Mouse (Mus musculus) liver, embryonic 16.5 days (tissue): ENCODE measurements around the gene Gdf10. TPM values are rescaled to one million over a fixed set of nuclear protein-coding genes. Genes with fewer than 3 reads are reported as not detected.

Experiments
- ATAC-seq: fragments of 200-750 bp; cut with Nextera tagmentation; 2 replicates; pipeline ENCODE4 v1.8.0; 2017; ENCODE audit warnings: low read depth, mild to moderate bottlenecking, moderate number of reproducible peaks, moderate library complexity
- H3K27ac ChIP-seq: fragments of 300-500 bp; sonication (generic); 2 replicates; pipeline ENCODE4 v1.5.1; 2014; ENCODE audit warnings: mild to moderate bottlenecking, low read length
- H3K27me3 ChIP-seq: fragments of 300-500 bp; sonication (generic); 2 replicates; pipeline ENCODE4 v1.6.1; 2014; ENCODE audit warnings: low read depth, low read length, mixed read lengths; ENCODE audit not compliant: control insufficient read depth, insufficient read depth
- H3K36me3 ChIP-seq: fragments of 300-500 bp; sonication (generic); 2 replicates; pipeline ENCODE4 v1.6.1; 2014; ENCODE audit warnings: mild to moderate bottlenecking; ENCODE audit not compliant: control insufficient read depth, insufficient read depth
- H3K4me1 ChIP-seq: fragments of 300-500 bp; sonication (generic); 2 replicates; pipeline ENCODE4 v1.6.1; 2014; ENCODE audit warnings: low read depth, low read length, mixed read lengths; ENCODE audit not compliant: control insufficient read depth
- H3K4me2 ChIP-seq: fragments of 300-500 bp; sonication (generic); 2 replicates; pipeline ENCODE4 v1.6.1; 2014; ENCODE audit warnings: low read depth, low read length, mixed read lengths
- H3K4me3 ChIP-seq: fragments of 300-500 bp; sonication (generic); 2 replicates; pipeline ENCODE4 v1.5.1; 2014; ENCODE audit warnings: low read depth, mild to moderate bottlenecking, low read length
- H3K9ac ChIP-seq: fragments of 300-500 bp; sonication (generic); 2 replicates; pipeline ENCODE4 v1.6.1; 2014; ENCODE audit warnings: low read depth, low read length
- H3K9me3 ChIP-seq: fragments of 300-500 bp; sonication (generic); replicated peaks from 2 replicates; pipeline ENCODE4 v1.6.1; 2016; ENCODE audit warnings: low read length; ENCODE audit not compliant: control insufficient read depth
- WGBS: fragments of 180-500 bp; shearing (Covaris S2); extraction: QIAGEN DNeasy Blood & Tissue Kit; methylation state at CpG from one replicate; pipeline ENCODE4 v1.1.7; 2014; ENCODE audit not compliant: insufficient replicate concordance; 5-methylcytosine and 5-hydroxymethylcytosine counted together
- polyA plus RNA-seq: library from polyadenylated mRNA; unstranded; fragments of >200 nt; fragmentation: Nextera tagmentation; extraction: Ambion mirVana; gene quantifications from 2 replicates; pipeline ENCODE4 v1.2.1, GENCODE M21; 2015

Gene Gdf10
- polyA plus RNA-seq, 1 experiment from 2014 or later, result 6.3 TPM

DNA sequence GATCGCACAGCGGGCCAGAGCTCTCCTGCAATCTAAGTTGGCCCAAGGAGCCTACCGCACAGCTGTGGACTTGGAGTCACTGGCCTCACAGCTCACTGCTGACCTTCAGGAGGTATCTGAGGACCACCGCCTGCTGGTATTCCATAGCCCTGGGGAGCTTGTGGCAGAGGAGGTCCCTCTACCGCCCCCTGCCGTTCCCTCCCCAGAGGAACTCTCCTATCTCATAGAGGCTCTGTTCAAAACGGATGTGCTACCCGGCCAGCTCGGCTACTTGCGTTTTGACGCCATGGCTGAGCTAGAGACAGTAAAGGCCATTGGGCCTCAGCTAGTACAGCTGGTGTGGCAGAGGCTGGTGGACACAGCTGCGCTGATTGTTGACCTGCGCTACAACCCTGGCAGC is 32.7 kb downstream of the Gdf10 start:
- H3K27ac ChIP-seq, result no peak overlapping the region
- no peak for ATAC-seq
- H3K27me3 ChIP-seq, result no peaks in the 10 kb centered on the region
- H3K36me3 ChIP-seq, result no peaks in the 10 kb centered on the region
- no peaks in the 10 kb centered on the region for H3K9me3 ChIP-seq
- 59% methylated on average over 13 of the region's 13 CpGs for WGBS
- no peak overlapping the region for H3K9ac ChIP-seq
- H3K4me2 ChIP-seq, result no peak overlapping the region
- H3K4me1 ChIP-seq, result no peaks in the 10 kb centered on the region
- no peak overlapping the region for H3K4me3 ChIP-seq

DNA sequence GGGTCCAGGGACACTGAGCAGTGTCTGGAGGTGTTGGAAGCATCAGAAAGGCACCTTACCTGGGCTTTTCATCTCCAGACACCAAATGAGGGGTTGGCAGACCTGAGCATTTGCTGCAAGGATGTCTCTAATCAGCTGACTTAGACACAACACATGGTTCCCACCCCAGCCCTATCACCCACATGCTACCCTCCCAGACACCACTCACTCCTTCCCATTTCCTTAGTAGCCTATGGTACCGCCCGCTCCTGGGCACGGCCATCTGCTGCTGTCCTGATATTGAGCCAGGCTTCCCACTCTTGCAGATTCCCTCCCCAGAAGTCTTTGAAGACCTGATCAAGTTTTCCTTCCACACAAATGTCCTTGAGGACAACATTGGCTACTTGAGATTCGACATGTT is 34.8 kb downstream of the Gdf10 start:
- WGBS, result 68% methylated on average over 4 of the region's 4 CpGs

DNA sequence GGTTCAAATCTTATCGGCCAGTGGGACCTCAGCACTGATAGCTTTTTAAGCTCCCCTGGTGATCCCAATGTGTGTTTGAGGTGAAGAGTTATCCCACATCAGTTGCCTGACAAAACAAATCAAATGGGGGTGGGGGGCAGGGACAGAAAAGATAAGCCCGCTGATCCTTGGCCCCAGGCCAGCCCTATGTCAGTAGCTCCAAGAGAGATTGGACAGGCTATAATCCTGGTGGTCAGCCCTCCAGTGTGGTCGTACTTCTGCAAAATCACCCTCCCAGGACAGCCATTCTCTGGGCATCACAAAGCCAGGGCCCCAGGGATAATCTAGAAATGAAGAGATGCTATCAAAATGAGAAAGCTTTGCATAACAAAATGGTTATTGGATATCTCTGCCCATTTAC is 35.5 kb downstream of the Gdf10 start:
- no peaks in the 10 kb centered on the region for H3K27me3 ChIP-seq
- no peak overlapping the region for H3K4me2 ChIP-seq
- no peak for ATAC-seq
- H3K4me3 ChIP-seq, result no peak overlapping the region
- no peaks in the 10 kb centered on the region for H3K9me3 ChIP-seq
- no peaks in the 10 kb centered on the region for H3K36me3 ChIP-seq
- 42% methylated on average over 3 of the region's 3 CpGs for WGBS
- H3K9ac ChIP-seq, result no peak overlapping the region
- H3K27ac ChIP-seq, result no peak overlapping the region
- H3K4me1 ChIP-seq, result no peaks in the 10 kb centered on the region

More for the DNA sequence above, 34.8 kb downstream of the Gdf10 start:
- Histone ChIP-seq H3K4me2 (no peak overlapping the region), H3K4me1 (no peaks in the 10 kb centered on the region), H3K9me3 (no peaks in the 10 kb centered on the region), H3K36me3 (no peaks in the 10 kb centered on the region), H3K9ac (no peak overlapping the region), H3K27me3 (no peaks in the 10 kb centered on the region), H3K4me3 (no peak overlapping the region), H3K27ac (no peak overlapping the region)
- no peak for ATAC-seq

DNA sequence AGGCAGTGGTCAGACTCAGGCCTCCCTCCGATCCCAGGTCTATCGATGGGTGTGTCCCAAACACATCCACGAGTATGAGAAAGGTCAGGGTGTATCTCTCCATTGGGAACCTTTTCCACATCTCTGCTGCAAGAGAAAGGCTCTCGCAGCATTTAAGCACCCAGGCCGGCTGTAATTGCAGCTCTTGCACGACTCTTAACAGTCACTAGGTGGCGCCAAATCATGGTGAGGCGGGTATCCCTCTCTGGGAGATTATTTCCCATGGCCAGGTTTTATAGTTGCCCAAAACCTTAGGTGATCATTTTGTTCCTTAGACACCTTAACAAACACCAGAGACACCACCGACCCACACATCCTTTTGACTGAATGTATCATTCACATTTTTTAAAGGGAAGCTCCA is 36.0 kb downstream of the Gdf10 start:
- Histone ChIP-seq H3K4me2 (no peak overlapping the region), H3K9me3 (no peaks in the 10 kb centered on the region), H3K4me1 (no peaks in the 10 kb centered on the region), H3K27ac (no peak overlapping the region), H3K4me3 (no peak overlapping the region), H3K27me3 (no peaks in the 10 kb centered on the region), H3K9ac (no peak overlapping the region), H3K36me3 (no peaks in the 10 kb centered on the region)
- ATAC-seq, result no peak
- WGBS, result 11% methylated on average over 9 of the region's 9 CpGs

DNA sequence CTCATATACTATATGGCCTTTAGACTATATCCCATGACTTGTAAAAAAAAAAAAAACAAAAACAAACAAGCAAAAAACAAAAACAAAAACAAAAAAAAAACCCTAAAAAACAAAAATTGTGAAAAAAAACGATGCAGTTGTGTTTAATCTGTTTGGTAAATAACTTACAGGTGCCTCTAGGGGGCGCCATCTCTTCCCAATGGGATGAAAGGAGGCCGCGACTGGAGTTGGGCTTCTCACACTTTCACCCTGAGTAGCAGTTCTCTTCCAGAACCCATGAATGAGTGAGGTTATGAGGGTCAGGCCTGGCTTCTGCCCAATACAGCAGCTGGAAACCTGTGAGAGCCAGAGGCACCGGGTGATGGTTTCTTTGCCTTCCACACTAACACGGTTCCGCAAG is 42.3 kb downstream of the Gdf10 start:
- no peaks in the 10 kb centered on the region for H3K27me3 ChIP-seq
- H3K9ac ChIP-seq, result no peak overlapping the region
- no peak for ATAC-seq
- no peak overlapping the region for H3K4me3 ChIP-seq
- H3K27ac ChIP-seq, result no peak overlapping the region
- no peak overlapping the region for H3K4me2 ChIP-seq
- H3K36me3 ChIP-seq, result no peaks in the 10 kb centered on the region
- no peaks in the 10 kb centered on the region for H3K9me3 ChIP-seq
- no peaks in the 10 kb centered on the region for H3K4me1 ChIP-seq
- WGBS, result 63% methylated on average over 7 of the region's 7 CpGs

DNA sequence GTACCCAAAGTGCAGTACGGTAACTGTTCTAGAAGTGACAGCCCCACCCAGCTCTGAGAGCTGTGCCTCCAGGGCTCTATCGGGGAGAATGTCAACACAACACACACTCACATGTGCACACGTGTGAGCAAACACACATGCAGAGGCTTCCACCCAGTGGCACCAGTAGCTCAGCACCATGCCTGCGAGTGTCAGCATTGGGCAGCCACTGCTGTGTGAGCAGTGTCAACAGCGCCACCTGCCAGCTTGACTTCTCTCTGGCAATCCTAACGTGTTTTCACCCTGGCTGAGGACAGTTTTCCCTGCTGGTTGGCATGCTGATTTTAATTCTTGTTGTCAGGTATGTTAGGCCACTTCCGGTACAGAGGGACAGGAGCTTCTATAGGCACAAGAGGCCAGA is 49.3 kb downstream of the Gdf10 start:
- 46% methylated on average over 7 of the region's 7 CpGs for WGBS
- Histone ChIP-seq H3K4me1 (no peaks in the 10 kb centered on the region), H3K27me3 (no peaks in the 10 kb centered on the region; the same call in 1 of the 2 replicates), H3K4me3 (no peak overlapping the region), H3K9ac (no peak overlapping the region), H3K9me3 (no peaks in the 10 kb centered on the region), H3K36me3 (no peaks in the 10 kb centered on the region), H3K27ac (no peak overlapping the region), H3K4me2 (no peak overlapping the region)
- ATAC-seq, result no peak

DNA sequence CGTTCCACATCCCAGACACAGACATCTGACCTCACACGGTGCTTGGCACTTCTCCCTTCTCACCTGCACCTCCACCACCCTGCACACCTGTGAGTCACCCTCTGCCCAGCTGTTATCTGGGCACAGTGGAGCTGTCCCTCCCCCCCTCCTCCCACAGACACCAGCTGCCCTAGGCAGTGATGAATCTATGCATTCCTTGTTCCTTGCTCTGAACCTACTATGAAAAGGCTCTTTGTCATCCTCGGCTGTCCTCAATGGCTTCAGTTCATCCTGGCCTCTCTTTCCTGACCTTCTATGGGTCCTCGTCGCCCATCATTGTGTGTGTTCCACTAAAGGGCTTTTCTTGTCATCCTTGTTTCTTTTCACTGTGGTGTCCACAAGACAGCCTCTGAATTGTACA is 51.4 kb downstream of the Gdf10 start:
- ATAC-seq, result no peak
- H3K9ac ChIP-seq, result no peak overlapping the region
- no peaks in the 10 kb centered on the region for H3K36me3 ChIP-seq
- no peak overlapping the region for H3K4me2 ChIP-seq
- H3K9me3 ChIP-seq, result no peaks in the 10 kb centered on the region
- H3K4me3 ChIP-seq, result no peak overlapping the region
- H3K27me3 ChIP-seq, result peaks cover 10% of the 10 kb centered on the region
- 55% methylated on average over 5 of the region's 5 CpGs for WGBS
- H3K4me1 ChIP-seq, result no peaks in the 10 kb centered on the region
- H3K27ac ChIP-seq, result no peak overlapping the region

DNA sequence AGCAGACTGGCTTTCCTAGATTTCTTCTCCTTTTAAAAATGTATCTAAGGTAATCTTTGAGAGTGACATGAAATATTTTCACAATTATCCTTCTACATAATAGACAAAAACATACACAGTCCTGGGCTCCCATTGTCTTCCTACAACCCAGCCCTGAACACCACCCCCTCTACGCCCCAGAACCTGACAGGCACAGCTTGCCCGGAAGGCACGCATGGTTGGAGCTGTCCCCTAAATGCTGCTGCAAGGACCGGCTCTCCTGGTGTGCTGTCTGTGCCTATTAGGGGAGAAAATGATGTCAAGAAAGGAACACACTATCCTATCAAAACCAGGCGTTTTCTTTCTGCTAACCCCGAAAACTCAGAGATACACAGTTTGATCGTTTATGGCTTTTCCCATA is 54.4 kb downstream of the Gdf10 start:
- Histone ChIP-seq H3K9ac (no peak overlapping the region), H3K4me3 (no peak overlapping the region), H3K4me1 (no peaks in the 10 kb centered on the region), H3K9me3 (no peaks in the 10 kb centered on the region), H3K36me3 (no peaks in the 10 kb centered on the region), H3K4me2 (no peak overlapping the region), H3K27ac (no peak overlapping the region), H3K27me3 (peaks cover 10% of the 10 kb centered on the region)
- no peak for ATAC-seq
- 47% methylated on average over 7 of the region's 7 CpGs for WGBS

DNA sequence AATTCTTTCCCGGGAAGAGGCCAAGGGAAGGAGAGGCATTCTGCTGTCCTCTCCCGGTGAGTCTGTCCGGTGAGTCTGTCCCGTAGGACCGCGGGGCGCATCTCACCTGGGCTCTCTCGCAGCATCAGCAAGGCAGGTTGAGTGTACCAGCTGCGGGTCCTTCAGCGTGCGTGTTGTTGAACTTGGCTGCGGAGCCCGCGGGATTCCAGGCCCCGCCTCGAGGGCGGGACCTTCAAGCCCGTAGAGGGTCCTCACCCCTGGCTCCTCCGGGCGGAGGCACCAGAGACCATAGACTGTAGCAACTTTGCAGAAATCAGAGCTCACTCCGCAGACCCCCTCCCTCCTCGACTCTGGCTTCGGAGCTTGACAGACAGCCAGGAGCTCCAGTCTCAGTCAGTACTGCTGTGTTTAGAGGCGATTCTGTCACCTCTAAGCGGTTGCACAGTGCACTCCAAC is 55.2 kb downstream of the Gdf10 start, which contains the start of gene Zfp488:
Gene Zfp488, minus strand, starts transcription at position 161 of the 456 bp plus-strand sequence.
- no peak for ATAC-seq
- Histone ChIP-seq H3K27ac (no peak within 1 kb of the TSS), H3K9ac (no peak within 1 kb of the TSS), H3K4me3 (no peak within 1 kb of the TSS), H3K9me3 (no peaks in the 10 kb centered on the region), H3K27me3 (peaks cover 10% of the 10 kb centered on the region), H3K4me1 (no peaks in the 10 kb centered on the region), H3K4me2 (no peak within 1 kb of the TSS), H3K36me3 (no peaks in the 10 kb centered on the region)
- WGBS, result 5% methylated on average over 25 of the region's 25 CpGs
